Mouse (Mus musculus) thymus, postnatal 14 days (tissue): ENCODE data around the gene Aloxe3.
"Not testable (repeated sequence)": the region's sequence is repeated elsewhere in the genome, so short reads cannot be mapped to it uniquely, and the experiment has no call there.

Experiments
- DNase-seq: peaks from one replicate; pipeline ENCODE4 v3.0.0; 2021

Aloxe3 gene

GRCm38 (mm10) chr11:69125852-69125918 is at the start of gene Aloxe3:
Gene Aloxe3, plus strand, starts transcription at chr11:69125896.
- DNase-seq: no peak

- DNase-seq: no peak
Observed at GRCm38 (mm10) chr11:69076572-69076971, 49.1 kb upstream of the Aloxe3 start.

GRCm38 (mm10) chr11:69077316-69077715 is 48.4 kb upstream of the Aloxe3 start:
- DNase-seq: no peak

DNA sequence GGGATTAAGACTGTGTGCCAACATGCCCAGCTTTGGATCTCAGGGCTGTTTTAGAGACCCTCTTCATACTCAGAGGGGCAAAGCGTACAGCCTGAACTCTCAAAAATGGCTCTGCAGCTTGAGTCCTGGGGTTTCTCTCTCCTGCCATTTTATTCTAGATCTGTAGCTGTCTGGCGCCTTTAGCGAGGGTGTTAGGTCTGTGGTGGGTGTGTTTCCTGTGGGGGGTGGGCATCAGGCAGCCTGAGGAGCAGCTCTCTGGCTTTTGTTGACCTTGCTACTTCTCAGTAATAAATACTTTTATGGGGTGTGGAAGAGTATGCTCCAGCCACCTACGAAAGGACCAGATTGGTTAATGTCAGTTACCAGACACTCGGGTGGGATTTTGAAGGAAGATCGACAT is 47.7 kb upstream of the Aloxe3 start:
- DNase-seq: no peak

DNA sequence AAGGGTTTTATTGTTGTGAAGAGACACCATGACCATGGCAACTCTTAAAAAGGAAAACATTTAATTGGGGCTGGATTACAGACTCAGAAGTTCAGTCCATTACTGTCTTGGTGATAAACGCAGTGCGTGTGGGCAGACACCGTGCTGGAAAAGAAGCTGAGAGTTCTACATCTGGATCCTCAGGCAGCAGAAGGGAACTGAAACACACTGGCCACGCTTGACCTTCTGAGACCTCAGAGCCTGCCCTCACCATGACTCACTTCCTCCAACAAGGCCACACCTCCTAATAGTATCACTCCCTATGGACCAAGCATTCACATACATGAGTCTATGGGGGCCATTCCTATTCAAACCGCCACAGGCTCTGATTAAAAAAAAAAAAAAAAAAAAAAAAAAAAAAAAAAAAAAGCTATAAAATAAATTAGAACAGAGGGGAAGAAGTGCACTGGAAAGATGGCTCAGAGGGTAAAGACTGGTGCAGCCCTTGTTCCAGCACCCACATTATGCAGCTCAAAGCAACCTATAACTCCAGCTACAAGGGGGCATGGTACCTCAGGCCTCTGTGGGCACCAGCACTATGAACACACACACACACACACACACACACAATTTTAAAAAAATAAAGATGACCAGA is 46.8 kb upstream of the Aloxe3 start:
- no peak for DNase-seq

GRCm38 (mm10) chr11:69080102-69080854 is 45.4 kb upstream of the Aloxe3 start:
- no peak for DNase-seq

DNA sequence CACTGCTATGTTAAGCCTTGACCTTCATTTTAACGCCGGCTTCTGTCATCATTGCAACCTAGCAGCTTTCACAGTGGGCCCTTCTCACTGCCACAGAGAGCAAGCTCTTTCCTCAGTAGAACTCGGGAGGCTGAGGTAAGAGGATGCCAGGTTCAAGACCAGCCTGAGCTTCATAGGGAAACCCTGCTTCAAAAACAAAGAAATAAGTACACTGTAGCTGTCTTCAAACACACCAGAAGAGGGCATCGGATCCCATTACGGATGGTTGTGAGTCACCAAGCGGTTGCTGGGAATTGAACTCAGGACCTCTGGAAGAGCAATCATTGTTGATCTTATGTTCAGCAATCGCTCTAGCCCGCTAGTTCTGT is 44.9 kb upstream of the Aloxe3 start:
- DNase-seq: no peak

GRCm38 (mm10) chr11:69081613-69082012 is 44.1 kb upstream of the Aloxe3 start:
- no peak for DNase-seq

GRCm38 (mm10) chr11:69085608-69086007 is 40.1 kb upstream of the Aloxe3 start:
- DNase-seq: no peak

GRCm38 (mm10) chr11:69086390-69086789 is 39.3 kb upstream of the Aloxe3 start:
- DNase-seq: no peak

- DNase-seq: no peak
Observed at GRCm38 (mm10) chr11:69087082-69087481, 38.6 kb upstream of the Aloxe3 start.

DNA sequence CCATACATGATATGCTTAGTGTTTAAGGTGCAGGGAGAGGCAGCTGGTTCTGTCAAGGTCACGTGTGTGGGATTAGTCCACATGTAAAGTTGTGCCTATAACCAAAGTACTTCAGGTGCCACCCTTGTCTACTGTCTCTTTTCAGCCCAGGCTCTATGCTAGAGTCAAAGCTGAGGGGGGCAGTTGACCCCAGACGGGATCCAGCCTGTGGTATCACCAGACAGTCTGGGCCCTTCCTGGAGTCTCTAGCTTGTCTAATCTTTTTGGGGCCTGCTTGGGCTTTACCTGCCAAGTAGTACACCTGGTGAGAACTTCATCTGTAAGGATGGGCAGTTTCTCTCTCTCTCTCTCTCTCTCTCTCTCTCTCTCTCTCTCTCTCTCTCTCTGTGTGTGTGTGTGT is 38.1 kb upstream of the Aloxe3 start:
- DNase-seq: no peak

DNA sequence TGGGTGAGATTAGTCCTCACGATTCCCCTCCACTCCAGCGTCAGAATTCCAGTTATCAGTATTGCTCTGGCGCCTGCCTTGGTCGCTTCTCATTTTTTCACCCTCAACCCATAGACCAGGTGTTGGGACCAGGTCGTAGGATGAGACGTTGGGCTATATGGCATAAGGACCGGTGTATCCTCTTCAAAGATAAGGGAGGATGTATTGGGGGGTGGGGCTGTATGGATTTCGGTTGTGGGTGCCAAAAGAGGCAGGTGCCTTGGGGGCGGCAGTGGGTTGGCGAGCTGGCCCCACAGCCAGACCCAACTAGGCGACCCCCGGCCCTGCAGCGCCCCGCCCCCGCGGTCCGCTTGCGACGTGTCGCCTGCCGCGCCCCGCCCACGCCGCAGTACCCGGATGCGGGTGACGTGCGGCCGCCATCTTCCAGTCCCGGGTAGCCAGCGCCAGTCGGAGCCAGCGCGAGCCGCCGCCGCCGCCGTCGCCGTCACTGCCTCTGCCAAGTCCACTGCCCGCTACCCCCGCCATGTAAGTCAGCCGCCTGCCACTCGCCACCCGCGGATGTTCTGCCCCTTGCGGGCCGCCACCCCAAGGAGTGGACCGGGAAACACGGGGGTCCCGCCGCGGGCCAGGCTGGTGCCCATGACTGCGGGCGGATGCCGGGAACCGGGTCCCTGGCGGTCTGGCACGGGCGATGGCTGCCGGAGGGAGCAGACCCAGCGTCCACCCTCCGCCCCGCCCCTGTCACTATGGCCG is 37.4 kb upstream of the Aloxe3 start, which contains the start of gene Vamp2:
TSS of gene Vamp2 (plus strand) at position 388 of the 753 bp plus-strand sequence.
- DNase-seq: peak; percentile 93

GRCm38 (mm10) chr11:69088856-69089615 is 36.7 kb upstream of the Aloxe3 start:
- no peak for DNase-seq

DNA sequence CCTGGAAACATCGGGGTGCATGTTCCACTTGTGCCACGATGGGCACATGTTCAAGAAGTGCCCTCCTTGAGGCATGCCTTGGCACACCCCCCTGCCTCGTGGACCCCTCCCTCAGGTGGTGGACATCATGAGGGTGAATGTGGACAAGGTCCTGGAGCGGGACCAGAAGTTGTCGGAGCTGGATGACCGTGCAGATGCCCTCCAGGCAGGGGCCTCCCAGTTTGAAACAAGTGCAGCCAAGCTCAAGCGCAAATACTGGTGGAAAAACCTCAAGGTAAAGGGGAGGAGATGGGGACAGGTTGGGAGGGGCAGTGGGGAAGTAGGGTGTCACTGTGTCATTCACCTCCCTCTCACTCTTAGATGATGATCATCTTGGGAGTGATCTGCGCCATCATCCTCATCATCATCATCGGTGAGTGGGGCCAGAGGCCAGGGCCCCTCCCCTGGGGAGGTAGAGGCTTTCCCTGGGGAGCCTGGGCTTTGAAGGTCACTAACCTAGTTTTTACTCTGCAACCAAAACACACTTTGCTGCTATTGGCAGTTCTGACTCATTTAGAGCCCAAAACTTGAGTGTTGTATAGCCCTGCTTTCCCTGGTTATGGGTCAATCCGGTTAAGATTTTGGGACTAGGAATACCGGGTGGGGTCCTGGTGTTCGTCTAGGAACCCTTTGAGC is 35.9 kb upstream of the Aloxe3 start:
- DNase-seq: no peak

DNA sequence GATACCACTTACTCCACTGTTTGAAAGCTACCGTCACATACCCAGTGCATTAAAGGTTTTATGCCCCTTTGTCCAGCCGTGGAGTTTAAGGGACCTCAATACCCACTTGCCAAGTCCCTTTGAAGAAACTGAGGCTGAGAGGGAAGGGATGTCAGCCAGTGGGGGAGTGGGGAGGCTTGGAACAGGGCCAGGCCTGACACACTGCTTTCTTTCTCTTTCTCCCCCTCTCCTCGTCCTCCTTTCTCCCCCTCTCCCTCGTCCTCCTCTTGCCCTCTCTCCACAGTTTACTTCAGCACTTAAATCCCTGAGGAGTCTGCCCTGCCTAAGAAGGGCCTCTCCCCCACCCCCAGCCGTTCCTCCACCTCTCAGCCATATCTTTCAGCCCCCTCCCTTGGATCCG is 35.3 kb upstream of the Aloxe3 start:
- no peak for DNase-seq

- no peak for DNase-seq
Observed at GRCm38 (mm10) chr11:69091566-69092385, 33.9 kb upstream of the Aloxe3 start.

DNA sequence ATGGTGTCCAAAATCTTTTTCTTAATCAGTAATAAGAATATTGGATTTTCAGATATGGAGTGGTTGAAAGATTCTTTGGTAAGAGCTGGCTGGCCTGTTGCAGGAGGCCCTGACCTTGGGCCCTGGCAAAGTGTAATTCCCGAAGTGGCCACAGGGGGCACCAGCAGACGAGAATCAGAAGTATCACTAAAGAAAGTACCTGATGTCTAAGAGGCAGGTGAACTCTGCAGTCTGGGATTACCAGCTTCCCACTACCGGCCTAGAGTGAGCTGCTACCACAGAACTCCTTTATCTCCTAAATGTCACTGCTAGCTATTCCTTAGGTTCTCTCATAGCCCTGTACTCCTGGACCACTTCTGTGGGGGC is 33.3 kb upstream of the Aloxe3 start:
- peak; percentile 90 for DNase-seq

- no peak for DNase-seq
Observed at GRCm38 (mm10) chr11:69092871-69093270, 32.8 kb upstream of the Aloxe3 start.

DNA sequence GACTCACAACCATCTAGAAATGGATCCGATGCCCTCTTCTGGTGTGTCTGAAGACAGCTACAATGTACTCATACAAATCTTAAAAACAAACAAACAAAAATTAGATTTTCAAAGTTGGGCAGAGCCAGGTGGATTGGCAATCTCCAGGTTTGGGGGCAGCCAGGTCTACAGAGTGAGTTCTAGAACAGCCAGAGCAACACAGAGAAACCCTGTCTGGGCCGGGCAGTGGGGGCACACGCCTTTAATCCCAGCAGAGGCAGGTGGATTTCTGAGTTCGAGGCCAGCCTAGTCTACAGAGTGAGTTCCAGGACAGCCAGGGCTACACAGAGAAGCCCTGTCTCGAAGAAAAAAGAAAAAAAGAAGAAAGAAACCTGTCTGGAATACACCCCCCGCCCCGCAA is 31.8 kb upstream of the Aloxe3 start:
- not testable (repeated sequence) for DNase-seq

- DNase-seq: peak; percentile 99
Observed at GRCm38 (mm10) chr11:69094697-69095429, 30.8 kb upstream of the Aloxe3 start, which contains the start of gene Per1. Gene Per1, plus strand, starts transcription at chr11:69095217.
